Mouse (Mus musculus) small intestine, adult 2 months (tissue): ENCODE data around the gene Msi2. TPM values are rescaled to one million over a fixed set of nuclear protein-coding genes. Genes with fewer than 3 reads are reported as not detected.

Experiments
- H3K27ac ChIP-seq: fragments of 200-500 bp; 2 replicates; pipeline ENCODE4 v1.5.1; 2012; ENCODE audit warnings: low read depth, low read length, control low read depth, inconsistent platforms; ENCODE audit not compliant: insufficient read depth
- H3K27me3 ChIP-seq: fragments of 200-500 bp; 2 replicates; pipeline ENCODE4 v1.6.1; 2012; ENCODE audit warnings: mild to moderate bottlenecking, moderate library complexity, low read length, inconsistent platforms; ENCODE audit not compliant: control insufficient read depth, insufficient read depth
- H3K36me3 ChIP-seq: fragments of 200-500 bp; 2 replicates; pipeline ENCODE4 v1.6.1; 2012; ENCODE audit warnings: mild to moderate bottlenecking, low read length, control low read depth, inconsistent platforms; ENCODE audit not compliant: control insufficient read depth, insufficient read depth
- H3K4me1 ChIP-seq: fragments of 200-500 bp; 2 replicates; pipeline ENCODE4 v1.6.1; 2012; ENCODE audit warnings: low read length, inconsistent platforms, mixed read lengths; ENCODE audit not compliant: control insufficient read depth, insufficient read depth, insufficient read length
- H3K4me3 ChIP-seq: fragments of 200-500 bp; 2 replicates; pipeline ENCODE4 v1.5.1; 2012; ENCODE audit warnings: low read depth, mild to moderate bottlenecking, control low read depth, inconsistent platforms, low read length, moderate library complexity
- CTCF ChIP-seq: fragments of 200-500 bp; IDR thresholded peaks from 2 replicates; pipeline ENCODE4 v1.5.1; 2012; ENCODE audit warnings: low read depth, mild to moderate bottlenecking, control low read depth, inconsistent platforms, low read length, moderate library complexity, mixed read lengths; ENCODE audit not compliant: insufficient replicate concordance, insufficient read length; ENCODE audit errors: extremely low read depth
- POLR2A ChIP-seq: fragments of 200-500 bp; IDR thresholded peaks from 2 replicates; pipeline ENCODE4 v1.6.1; 2012; ENCODE audit warnings: low read depth, mild to moderate bottlenecking, control low read depth, inconsistent platforms, low read length, moderate library complexity
- whole genome bisulfite sequencing: fragments of 180-500 bp; shearing (Covaris S2); methylation state at CpG from one replicate; pipeline ENCODE4 v1.1.7; 2018; 5-methylcytosine and 5-hydroxymethylcytosine counted together
- polyA plus RNA-seq: library from polyadenylated mRNA; depleted of rRNA; stranded (reverse); fragments of >200 nt; gene quantifications from 2 replicates; pipeline ENCODE4 v1.2.3, GENCODE M21; 2012

Msi2 gene
- polyA plus RNA-seq, 1 experiment, result 8.8 TPM

- Histone ChIP-seq H3K4me3 (no peak overlapping the region), H3K36me3 (0 out of 2 replicates have a peak, but pooled peaks cover 1% of the 10 kb centered on the region), H3K4me1 (peaks cover 6% of the 10 kb centered on the region; the same call in 1 of the 2 replicates), H3K27ac (no peak overlapping the region), H3K27me3 (no peaks in the 10 kb centered on the region)
- 92% methylated on average over 20 of the region's 20 CpGs for WGBS
- TF ChIP-seq POLR2A, result no peak
- no peak for TF ChIP-seq CTCF
These were observed 294.1 kb downstream of the Msi2 start for GRCm38 (mm10) chr11:88424034-88424767.

- Histone ChIP-seq H3K4me3 (no peak overlapping the region), H3K27ac (no peak overlapping the region), H3K27me3 (no peaks in the 10 kb centered on the region), H3K4me1 (peaks cover 6% of the 10 kb centered on the region; the same call in 1 of the 2 replicates), H3K36me3 (0 out of 2 replicates have a peak, but pooled peaks cover 1% of the 10 kb centered on the region)
- WGBS, result 69% methylated on average over 9 of the region's 9 CpGs
- TF ChIP-seq POLR2A, result no peak
- no peak for TF ChIP-seq CTCF
These were observed 297.2 kb downstream of the Msi2 start for GRCm38 (mm10) chr11:88421057-88421578.

GRCm38 (mm10) chr11:88419657-88420366 is 298.5 kb downstream of the Msi2 start:
- Histone ChIP-seq H3K27ac (no peak overlapping the region), H3K4me3 (no peak overlapping the region), H3K36me3 (0 out of 2 replicates have a peak, but pooled peaks cover 1% of the 10 kb centered on the region), H3K27me3 (no peaks in the 10 kb centered on the region), H3K4me1 (no peaks in the 10 kb centered on the region)
- 88% methylated on average over 9 of the region's 9 CpGs for WGBS
- TF ChIP-seq CTCF (no peak), POLR2A (no peak)

GRCm38 (mm10) chr11:88419064-88419463 is 299.2 kb downstream of the Msi2 start:
- TF ChIP-seq CTCF (no peak), POLR2A (no peak)
- Histone ChIP-seq H3K4me1 (no peaks in the 10 kb centered on the region), H3K27ac (no peak overlapping the region), H3K4me3 (no peak overlapping the region), H3K27me3 (no peaks in the 10 kb centered on the region), H3K36me3 (0 out of 2 replicates have a peak, but pooled peaks cover 1% of the 10 kb centered on the region)
- 82% methylated on average over 7 of the region's 7 CpGs for WGBS

GRCm38 (mm10) chr11:88414157-88414870 is 304.0 kb downstream of the Msi2 start:
- no peak for TF ChIP-seq CTCF
- TF ChIP-seq POLR2A, result no peak
- 77% methylated on average over 18 of the region's 18 CpGs for WGBS
- Histone ChIP-seq H3K36me3 (0 out of 2 replicates have a peak, but pooled peaks cover 1% of the 10 kb centered on the region), H3K27ac (no peak overlapping the region), H3K4me1 (no peaks in the 10 kb centered on the region), H3K4me3 (no peak overlapping the region), H3K27me3 (no peaks in the 10 kb centered on the region)

- WGBS, result 70% methylated on average over 5 of the region's 5 CpGs
- no peak overlapping the region for H3K27ac ChIP-seq
- H3K4me3 ChIP-seq, result no peak overlapping the region
- no peak for TF ChIP-seq POLR2A
- peak; percentile 76; the same call in 1 of the 2 replicates for TF ChIP-seq CTCF
- H3K4me1 ChIP-seq, result no peaks in the 10 kb centered on the region; the same call in 1 of the 2 replicates
- H3K27me3 ChIP-seq, result no peaks in the 10 kb centered on the region
- 0 out of 2 replicates have a peak, but pooled peaks cover 1% of the 10 kb centered on the region for H3K36me3 ChIP-seq
These were observed 305.8 kb downstream of the Msi2 start for GRCm38 (mm10) chr11:88412423-88413094.
